Mouse (Mus musculus): ENCODE results near the gene Pnmt. TPM values are rescaled to one million over a fixed set of nuclear protein-coding genes. Genes with fewer than 3 reads are reported as not detected.

Gene Pnmt
- polyA plus RNA-seq, 1 experiment, result 1.3 TPM

DNA sequence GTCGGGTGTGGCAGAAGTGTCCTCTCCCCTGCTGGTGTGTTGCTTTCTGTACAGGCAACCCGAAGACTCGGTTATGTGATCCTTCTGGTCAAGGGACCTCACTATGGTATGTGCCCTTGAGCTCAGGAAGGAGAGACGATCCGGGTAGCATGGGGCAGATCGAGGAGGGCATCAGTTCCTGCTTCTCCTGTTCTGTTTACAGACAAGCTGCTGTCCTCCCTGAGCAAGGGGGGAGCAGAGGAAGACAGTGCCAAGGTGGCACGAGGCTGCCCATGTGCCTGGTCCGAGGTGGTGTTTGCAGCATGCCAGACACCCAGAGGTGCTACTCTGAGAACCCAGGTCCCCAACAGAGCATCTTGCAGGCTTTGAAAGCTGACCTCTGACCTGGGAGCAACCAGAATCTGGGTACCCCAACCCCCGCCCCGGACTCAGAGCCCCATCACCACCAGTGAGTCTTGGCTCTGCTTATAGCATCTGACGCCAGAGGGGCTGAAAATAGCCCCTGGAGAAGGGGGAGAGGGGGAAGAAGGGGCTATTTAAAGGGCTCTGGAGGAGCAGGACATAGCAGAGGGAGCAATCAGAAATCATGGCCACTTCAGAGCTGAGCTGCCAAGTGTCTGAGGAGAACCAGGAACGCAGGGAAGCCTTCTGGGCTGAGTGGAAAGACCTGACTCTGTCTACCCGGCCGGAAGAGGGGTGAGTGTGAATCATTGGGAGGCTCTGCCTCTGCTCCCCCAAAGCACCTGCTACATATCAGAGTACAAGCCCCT lies 2.8 kb upstream of the Pnmt start, which contains the start of gene Tcap:
Tcap (plus strand) TSS at position 551 of the 770 bp plus-strand sequence.
- 80% methylated on average over 14 of the region's 14 CpGs for WGBS
- no peak within 1 kb of the TSS for H3K27ac ChIP-seq (ENCODE audit: control insufficient read depth, insufficient read depth, low read length)
- no peak for DNase-seq

GRCm38 (mm10) chr11:98384216-98384615 lies 2.0 kb upstream of the Pnmt start:
- DNase-seq, result no peak
- no peak for TF ChIP-seq POLR2A (IDR thresholded peaks at IDR 0.05; ENCODE audit: control insufficient read depth, extremely low read depth, insufficient read depth, low read length, poor library complexity)
- TF ChIP-seq CTCF (IDR thresholded peaks at IDR 0.05; ENCODE audit: borderline replicate concordance, control insufficient read depth, extremely low read depth, insufficient read depth, low read length, poor library complexity), result no peak
- Histone ChIP-seq H3K4me1 (replicated peaks; ENCODE audit: control insufficient read depth, insufficient read depth, low read length) (peaks cover 7% of the 10 kb centered on the region; the same call in 1 of the 2 replicates), H3K27ac (ENCODE audit: control insufficient read depth, insufficient read depth, low read length) (no peak overlapping the region), H3K27me3 (ENCODE audit: control insufficient read depth, insufficient read depth, low read length) (no peaks in the 10 kb centered on the region), H3K36me3 (ENCODE audit: control insufficient read depth, insufficient read depth, low read length) (peaks cover 15% of the 10 kb centered on the region), H3K4me3 (ENCODE audit: control insufficient read depth, insufficient read depth, low read length) (no peak overlapping the region)
- 87% methylated on average over 20 of the region's 20 CpGs for WGBS

More for the DNA sequence above, 2.8 kb upstream of the Pnmt start, which contains the start of gene Tcap:
- Histone ChIP-seq H3K4me1 (replicated peaks; ENCODE audit: control insufficient read depth, insufficient read depth, low read length) (peaks cover 3% of the 10 kb centered on the region; the same call in 1 of the 2 replicates), H3K36me3 (ENCODE audit: control insufficient read depth, insufficient read depth, low read length) (peaks cover 20% of the 10 kb centered on the region), H3K4me3 (ENCODE audit: control insufficient read depth, insufficient read depth, low read length) (no peak within 1 kb of the TSS), H3K27me3 (ENCODE audit: control insufficient read depth, insufficient read depth, low read length) (no peaks in the 10 kb centered on the region)
- TF ChIP-seq CTCF (IDR thresholded peaks at IDR 0.05; ENCODE audit: borderline replicate concordance, control insufficient read depth, extremely low read depth, insufficient read depth, low read length, poor library complexity) (no peak), POLR2A (IDR thresholded peaks at IDR 0.05; ENCODE audit: control insufficient read depth, extremely low read depth, insufficient read depth, low read length, poor library complexity) (no peak)

DNA sequence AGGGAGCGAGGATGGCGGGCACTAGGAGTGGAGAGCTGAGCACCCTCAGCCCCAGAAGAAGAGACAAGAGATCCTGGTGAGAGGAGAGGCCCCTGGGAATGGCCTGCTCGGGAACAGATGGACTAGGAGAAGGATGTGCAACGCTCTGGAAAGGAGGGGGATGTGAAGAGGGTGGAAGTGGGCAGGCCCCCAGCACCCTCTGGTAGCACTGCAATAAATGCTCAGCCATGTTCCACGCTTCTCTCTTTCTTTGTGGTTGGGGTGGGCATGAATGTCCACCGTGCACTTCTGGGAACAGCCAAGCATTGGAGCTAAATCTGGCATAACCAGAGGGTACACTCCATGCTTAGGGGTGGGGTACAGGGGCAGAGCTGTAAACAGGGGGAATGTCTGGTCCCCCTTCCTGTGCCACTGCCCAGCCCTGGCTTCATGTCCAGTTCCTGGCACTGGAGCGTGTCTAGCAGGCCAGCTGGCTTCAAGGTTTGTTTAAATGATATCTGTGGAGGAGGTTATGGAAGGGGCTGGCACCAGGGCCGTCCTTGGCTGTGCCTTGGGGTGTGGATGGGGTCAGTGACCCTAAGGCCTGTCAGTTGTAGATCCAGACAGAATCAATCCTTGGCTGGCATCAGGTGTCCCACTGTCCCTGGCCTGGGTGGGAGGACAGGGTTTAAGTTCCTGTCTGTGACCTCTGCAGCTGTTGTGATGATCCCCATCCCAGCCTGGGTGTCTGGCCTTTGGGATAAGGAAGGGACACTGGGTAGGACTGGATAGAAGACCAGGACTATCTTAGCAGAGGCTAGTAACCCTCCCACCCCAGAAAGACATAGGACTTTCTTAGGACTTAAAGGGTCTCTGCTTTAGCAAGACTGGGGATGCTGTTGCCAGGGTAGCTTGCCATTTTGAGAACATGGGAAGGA lies 1.3 kb upstream of the Pnmt start:
- H3K36me3 ChIP-seq (ENCODE audit: control insufficient read depth, insufficient read depth, low read length), result peaks cover 10% of the 10 kb centered on the region
- H3K27me3 ChIP-seq (ENCODE audit: control insufficient read depth, insufficient read depth, low read length), result no peaks in the 10 kb centered on the region
- no peak overlapping the region for H3K27ac ChIP-seq (ENCODE audit: control insufficient read depth, insufficient read depth, low read length)
- no peak for DNase-seq
- H3K4me1 ChIP-seq (replicated peaks; ENCODE audit: control insufficient read depth, insufficient read depth, low read length), result peaks cover 8% of the 10 kb centered on the region; the same call in 1 of the 2 replicates
- no peak overlapping the region for H3K4me3 ChIP-seq (ENCODE audit: control insufficient read depth, insufficient read depth, low read length)
- no peak for TF ChIP-seq CTCF (IDR thresholded peaks at IDR 0.05; ENCODE audit: borderline replicate concordance, control insufficient read depth, extremely low read depth, insufficient read depth, low read length, poor library complexity)
- TF ChIP-seq POLR2A (IDR thresholded peaks at IDR 0.05; ENCODE audit: control insufficient read depth, extremely low read depth, insufficient read depth, low read length, poor library complexity), result no peak
- 86% methylated on average over 8 of the region's 8 CpGs for WGBS

GRCm38 (mm10) chr11:98386596-98386995 lies 346 bp downstream of the Pnmt start:
- H3K27me3 ChIP-seq (ENCODE audit: control insufficient read depth, insufficient read depth, low read length), result no peaks in the 10 kb centered on the region
- no peak overlapping the region for H3K4me3 ChIP-seq (ENCODE audit: control insufficient read depth, insufficient read depth, low read length)
- TF ChIP-seq CTCF (IDR thresholded peaks at IDR 0.05; ENCODE audit: borderline replicate concordance, control insufficient read depth, extremely low read depth, insufficient read depth, low read length, poor library complexity), result no peak
- no peak for TF ChIP-seq POLR2A (IDR thresholded peaks at IDR 0.05; ENCODE audit: control insufficient read depth, extremely low read depth, insufficient read depth, low read length, poor library complexity)
- DNase-seq, result no peak
- H3K27ac ChIP-seq (ENCODE audit: control insufficient read depth, insufficient read depth, low read length), result no peak overlapping the region
- H3K36me3 ChIP-seq (ENCODE audit: control insufficient read depth, insufficient read depth, low read length), result no peaks in the 10 kb centered on the region
- WGBS, result 30% methylated on average over 24 of the region's 24 CpGs
- peaks cover 9% of the 10 kb centered on the region; the same call in 1 of the 2 replicates for H3K4me1 ChIP-seq (replicated peaks; ENCODE audit: control insufficient read depth, insufficient read depth, low read length)

DNA sequence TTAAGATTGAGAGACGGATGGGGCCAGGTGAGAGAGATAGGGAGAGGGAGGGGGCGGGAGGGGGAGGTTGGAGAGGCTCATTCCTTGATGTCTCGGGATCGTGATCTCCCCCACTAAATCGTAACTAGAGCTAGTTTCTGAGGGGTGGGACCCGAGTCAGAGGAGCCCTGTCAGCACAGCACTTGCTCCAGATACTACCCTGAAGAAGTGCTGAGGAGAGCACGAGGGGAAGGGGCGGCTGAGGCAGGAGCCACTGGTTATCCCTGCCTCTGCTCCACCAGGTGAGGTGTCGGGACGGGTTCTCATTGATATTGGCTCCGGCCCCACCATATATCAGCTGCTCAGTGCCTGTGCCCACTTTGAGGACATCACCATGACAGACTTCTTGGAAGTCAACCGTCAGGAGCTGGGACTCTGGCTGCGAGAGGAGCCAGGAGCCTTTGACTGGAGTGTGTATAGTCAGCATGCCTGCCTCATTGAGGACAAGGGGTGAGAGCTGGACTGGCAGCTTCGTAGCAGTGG lies 867 bp downstream of the Pnmt start:
- no peak overlapping the region for H3K4me3 ChIP-seq (ENCODE audit: control insufficient read depth, insufficient read depth, low read length)
- no peaks in the 10 kb centered on the region for H3K27me3 ChIP-seq (ENCODE audit: control insufficient read depth, insufficient read depth, low read length)
- H3K36me3 ChIP-seq (ENCODE audit: control insufficient read depth, insufficient read depth, low read length), result no peaks in the 10 kb centered on the region
- no peak for DNase-seq
- WGBS, result 80% methylated on average over 14 of the region's 14 CpGs
- H3K27ac ChIP-seq (ENCODE audit: control insufficient read depth, insufficient read depth, low read length), result no peak overlapping the region
- H3K4me1 ChIP-seq (replicated peaks; ENCODE audit: control insufficient read depth, insufficient read depth, low read length), result peaks cover 15% of the 10 kb centered on the region
- TF ChIP-seq CTCF (IDR thresholded peaks at IDR 0.05; ENCODE audit: borderline replicate concordance, control insufficient read depth, extremely low read depth, insufficient read depth, low read length, poor library complexity) (no peak), POLR2A (IDR thresholded peaks at IDR 0.05; ENCODE audit: control insufficient read depth, extremely low read depth, insufficient read depth, low read length, poor library complexity) (no peak)

GRCm38 (mm10) chr11:98388282-98388681 lies 2.0 kb downstream of the Pnmt start:
- H3K27me3 ChIP-seq (ENCODE audit: control insufficient read depth, insufficient read depth, low read length), result no peaks in the 10 kb centered on the region
- no peak overlapping the region for H3K27ac ChIP-seq (ENCODE audit: control insufficient read depth, insufficient read depth, low read length)

More at GRCm38 (mm10) chr11:98388282-98388681, 2.0 kb downstream of the Pnmt start:
- DNase-seq, result no peak
- TF ChIP-seq CTCF (IDR thresholded peaks at IDR 0.05; ENCODE audit: borderline replicate concordance, control insufficient read depth, extremely low read depth, insufficient read depth, low read length, poor library complexity) (no peak), POLR2A (IDR thresholded peaks at IDR 0.05; ENCODE audit: control insufficient read depth, extremely low read depth, insufficient read depth, low read length, poor library complexity) (no peak)
- H3K36me3 ChIP-seq (ENCODE audit: control insufficient read depth, insufficient read depth, low read length), result no peaks in the 10 kb centered on the region
- peaks cover 26% of the 10 kb centered on the region for H3K4me1 ChIP-seq (replicated peaks; ENCODE audit: control insufficient read depth, insufficient read depth, low read length)
- no peak overlapping the region for H3K4me3 ChIP-seq (ENCODE audit: control insufficient read depth, insufficient read depth, low read length)
- 92% methylated on average over 10 of the region's 10 CpGs for WGBS
